Mouse (Mus musculus) ovary, postnatal 36 days (tissue): ENCODE measurements around the gene Jpt2.

Experiments
- DNase-seq: peaks from one replicate; pipeline ENCODE4 v3.0.0; 2022; ENCODE audit warnings: low spot score, mixed read lengths

Gene Jpt2

DNA sequence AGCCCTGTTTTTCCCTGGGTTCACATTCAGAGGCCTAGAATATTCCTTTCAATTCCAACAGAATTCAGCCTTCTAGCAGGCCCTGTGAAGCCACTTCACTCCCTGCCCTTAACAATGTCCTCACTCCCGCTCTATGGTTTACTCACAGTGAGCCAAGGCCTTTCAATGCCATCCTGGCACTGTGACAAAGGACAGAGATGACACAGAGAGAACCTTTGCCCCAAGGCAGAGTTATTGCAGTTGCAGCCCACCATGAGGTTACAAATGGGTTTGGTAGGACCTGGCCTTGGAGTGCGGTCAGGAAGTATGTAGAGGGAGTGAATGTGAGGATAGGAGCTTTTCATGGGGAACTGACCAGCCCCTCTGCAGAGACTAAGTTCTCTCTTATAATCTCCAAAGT, 52.9 kb downstream of the Jpt2 start:
- no peak for DNase-seq

- no peak for DNase-seq
These were observed 56.7 kb downstream of the Jpt2 start for GRCm38 (mm10) chr17:24903767-24904166.

DNA sequence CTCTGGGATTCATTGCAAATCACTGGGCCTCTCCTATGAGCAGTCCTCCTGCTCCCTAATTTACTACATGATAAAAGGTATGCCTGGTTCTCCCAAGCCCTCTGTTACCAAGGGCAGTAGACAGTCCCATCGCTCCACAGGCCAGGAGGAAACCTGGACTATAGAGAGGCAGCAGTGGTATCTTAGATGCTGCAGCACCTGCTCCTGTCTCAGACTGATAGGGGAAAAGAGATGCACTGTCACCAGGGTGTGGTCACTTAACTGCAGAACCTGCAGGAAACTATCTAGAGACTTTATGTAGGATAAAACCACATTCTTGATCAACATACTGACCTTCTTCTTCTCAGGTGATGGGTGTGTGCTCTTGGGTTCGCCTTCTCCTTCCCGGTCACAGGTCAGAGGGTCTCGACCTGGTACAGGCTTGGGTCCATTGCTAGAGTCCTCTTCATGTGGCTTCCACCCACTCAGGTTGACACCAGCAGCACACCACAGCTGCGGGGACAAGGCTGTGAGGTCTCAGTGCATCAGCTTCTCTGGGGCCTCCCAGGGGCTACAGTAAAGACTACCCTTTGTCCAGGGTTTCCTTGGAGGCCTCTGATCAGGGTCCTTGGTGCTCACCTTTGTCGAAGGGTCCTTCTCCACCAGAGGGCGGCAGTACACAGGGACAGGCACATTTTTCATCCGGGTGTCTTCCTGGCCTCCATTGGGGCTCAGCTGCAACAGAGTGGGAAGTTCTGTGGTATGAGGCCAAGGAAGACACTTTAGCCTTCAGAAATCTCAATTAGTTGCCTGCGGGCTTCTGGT, 57.6 kb downstream of the Jpt2 start:
- no peak for DNase-seq

DNA sequence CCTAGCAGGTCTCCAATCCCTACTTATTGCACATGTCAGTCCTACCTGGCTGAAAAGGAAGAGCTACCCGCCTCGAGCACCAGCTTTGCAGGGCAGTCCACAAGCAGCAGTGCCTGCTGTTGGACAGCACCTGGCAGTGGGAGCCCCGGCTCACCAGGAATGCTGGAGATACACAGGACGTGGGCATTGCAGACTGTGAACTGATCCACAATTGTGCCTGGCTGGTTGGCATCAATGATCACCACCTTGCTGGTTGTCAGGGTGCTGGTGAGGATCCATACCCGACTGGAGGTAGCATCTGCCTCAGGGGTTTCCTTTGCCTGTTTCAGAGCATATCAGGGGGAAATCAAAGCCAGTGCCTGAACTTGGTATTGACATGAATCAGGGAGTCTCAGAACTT, 58.4 kb downstream of the Jpt2 start:
- no peak for DNase-seq

DNA sequence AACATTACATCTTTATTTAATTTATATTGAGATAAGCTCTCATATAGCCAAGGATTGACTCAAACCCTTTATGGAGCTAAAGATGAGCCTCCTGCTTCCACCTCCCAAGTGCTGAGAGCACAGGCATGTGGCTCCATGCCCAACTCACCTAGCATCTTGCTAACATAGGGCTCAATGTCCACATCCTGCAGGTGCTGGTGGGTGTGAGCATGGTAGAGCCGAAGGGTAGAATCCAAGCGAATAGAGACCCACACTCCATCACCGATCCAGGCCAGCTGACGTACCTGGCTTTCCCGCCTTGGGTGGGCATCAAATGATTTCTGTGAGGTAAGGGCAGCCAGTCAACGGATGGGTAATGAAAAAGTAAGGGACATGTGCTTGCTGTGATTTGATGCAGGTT, 60.5 kb downstream of the Jpt2 start:
- no peak for DNase-seq

DNA sequence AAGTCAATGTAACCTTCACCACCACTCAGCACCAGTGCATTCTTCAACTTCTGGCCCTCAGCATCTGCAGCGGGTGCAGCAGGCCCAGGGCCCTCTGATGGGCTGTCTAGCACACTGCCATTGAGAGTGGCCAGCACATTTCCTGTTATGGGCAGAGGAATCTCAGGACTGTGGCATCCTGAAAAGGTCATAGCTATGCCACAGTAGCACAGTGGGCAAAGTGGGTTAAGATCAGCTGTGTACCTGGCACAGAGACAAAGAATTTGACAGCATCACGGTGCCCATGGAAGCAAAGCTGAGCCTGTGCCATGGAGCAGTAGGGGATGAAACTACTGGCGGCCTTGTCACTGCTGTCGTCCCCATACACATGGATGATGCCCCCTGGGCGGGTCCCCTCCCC, 61.3 kb downstream of the Jpt2 start:
- no peak for DNase-seq

DNA sequence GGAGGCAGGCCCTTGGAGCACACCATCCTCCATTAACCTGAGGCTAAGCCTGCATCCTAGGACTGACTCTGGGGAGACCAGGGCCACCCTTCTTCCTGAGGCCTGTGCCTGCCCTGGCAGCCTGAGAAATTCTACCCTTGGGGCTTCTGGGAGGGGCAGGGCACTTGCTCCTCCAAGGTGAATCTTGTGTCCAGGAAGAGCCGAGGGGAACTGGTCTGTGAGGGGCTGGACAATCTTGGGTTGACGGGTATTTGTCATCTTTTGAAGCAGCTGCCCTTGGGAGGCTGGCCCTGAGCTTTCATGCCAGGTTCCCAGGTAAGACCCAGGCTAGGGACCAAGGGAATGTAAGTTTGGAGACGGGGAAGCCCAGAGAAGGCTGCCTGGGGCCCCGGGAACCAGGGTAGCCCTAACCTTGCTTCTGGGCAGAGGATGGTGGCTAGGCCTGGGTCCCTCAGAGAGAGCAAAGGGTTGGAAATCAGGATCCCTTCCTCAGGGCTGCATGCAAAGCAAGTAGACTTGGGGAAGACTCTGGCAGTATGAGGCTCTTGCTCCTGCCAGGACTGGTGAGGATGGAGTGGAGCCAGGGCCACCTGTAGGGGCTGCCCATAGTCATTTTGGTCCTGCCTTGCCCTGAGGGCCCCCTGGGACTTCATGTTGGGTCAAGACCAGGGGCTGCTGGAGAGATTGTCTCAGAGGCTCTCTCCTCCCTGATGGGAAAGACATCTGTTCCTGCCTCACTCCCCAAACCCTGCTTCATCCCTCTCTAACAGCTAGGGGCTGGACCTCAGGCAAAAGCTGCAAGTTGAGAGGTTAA, 62.2 kb downstream of the Jpt2 start:
- DNase-seq: no peak

DNA sequence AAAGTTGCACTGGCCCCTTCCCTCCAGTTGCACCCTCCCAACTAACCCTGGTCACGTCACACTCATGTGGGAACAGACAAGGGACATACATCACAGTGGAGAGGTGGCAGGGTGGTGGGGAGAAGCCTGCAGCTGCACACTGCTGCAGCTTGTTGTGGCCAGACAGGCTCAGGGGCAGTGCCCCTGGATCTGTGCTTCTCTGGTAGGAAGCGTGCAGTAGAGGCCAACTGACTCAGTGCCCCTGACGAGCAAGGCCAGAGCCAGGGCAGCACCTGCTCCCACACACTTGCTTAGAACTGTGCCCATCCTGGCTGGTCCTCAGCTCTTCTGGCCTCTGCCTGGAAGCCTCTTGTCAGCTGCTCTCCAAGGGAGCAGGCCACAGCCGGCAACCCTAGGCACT, 62.9 kb downstream of the Jpt2 start:
- DNase-seq: no peak

GRCm38 (mm10) chr17:24896993-24897269, 63.6 kb downstream of the Jpt2 start:
- DNase-seq: no peak

DNA sequence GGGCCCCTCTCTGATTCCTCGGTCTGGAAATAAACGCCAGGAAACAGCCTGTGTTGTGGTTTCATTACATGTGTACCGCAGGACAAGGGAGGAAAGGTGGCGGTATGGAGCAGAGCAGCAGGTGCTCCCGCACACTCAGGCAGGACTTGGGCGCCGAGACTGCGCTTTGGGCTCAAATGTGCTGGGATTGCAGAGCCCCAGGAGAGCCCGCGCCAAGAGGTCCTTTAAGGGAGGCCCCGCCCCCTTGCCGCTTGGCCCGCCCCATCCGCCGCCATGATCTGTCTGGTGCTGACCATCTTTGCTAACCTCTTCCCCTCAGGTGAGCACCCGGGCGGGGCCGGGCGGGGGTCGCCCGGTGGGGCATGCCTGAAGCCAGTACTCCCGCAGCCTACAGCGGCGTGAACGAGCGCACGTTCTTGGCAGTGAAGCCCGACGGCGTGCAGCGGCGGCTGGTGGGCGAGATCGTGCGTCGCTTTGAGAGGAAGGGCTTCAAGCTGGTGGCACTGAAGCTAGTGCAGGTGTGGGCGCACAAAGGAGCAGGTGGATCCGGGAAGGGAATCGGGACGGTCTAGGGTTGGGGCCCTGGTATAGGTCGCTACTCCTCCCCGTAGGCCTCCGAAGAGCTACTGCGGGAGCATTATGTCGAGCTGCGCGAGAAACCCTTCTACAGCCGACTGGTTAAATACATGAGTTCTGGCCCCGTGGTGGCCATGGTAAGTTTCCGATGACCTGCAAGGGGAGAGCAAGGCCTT, 64.1 kb downstream of the Jpt2 start, which contains the start of gene Nme3:
TSS of gene Nme3 (plus strand) at position 260 of the 752 bp plus-strand sequence.
- DNase-seq: peak; percentile 79

DNA sequence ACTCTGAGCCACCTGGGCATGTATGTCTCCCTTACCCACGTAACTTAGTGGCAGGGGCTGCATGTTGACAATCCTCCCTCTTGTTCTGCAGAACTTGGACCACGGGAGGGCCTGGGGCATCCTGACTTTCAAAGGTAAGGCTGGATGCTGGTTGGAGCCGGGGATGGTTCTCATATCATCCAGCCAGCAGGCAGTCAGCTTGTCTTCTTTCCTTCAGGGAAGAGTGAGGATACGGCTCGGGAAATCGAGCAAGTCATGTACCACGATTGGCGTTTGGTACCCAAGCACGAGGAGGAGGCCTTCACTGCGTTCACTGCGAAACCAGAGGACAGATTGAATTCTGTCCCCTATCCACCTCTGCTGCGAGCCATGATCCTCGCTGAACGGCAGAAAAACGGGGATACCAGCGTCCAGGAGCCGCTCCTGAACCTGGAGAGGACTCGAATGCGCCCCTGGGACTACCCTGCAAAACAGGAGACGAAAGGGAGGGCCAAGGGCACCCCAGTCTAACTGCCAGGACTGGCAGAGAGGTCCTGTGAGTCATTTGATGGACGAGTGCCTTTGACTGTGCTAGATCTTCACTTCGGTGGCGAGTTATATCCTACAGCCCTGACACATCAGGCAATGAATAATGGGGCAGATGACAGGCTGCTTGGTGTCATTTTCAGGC, 64.8 kb downstream of the Jpt2 start:
- no peak for DNase-seq

DNA sequence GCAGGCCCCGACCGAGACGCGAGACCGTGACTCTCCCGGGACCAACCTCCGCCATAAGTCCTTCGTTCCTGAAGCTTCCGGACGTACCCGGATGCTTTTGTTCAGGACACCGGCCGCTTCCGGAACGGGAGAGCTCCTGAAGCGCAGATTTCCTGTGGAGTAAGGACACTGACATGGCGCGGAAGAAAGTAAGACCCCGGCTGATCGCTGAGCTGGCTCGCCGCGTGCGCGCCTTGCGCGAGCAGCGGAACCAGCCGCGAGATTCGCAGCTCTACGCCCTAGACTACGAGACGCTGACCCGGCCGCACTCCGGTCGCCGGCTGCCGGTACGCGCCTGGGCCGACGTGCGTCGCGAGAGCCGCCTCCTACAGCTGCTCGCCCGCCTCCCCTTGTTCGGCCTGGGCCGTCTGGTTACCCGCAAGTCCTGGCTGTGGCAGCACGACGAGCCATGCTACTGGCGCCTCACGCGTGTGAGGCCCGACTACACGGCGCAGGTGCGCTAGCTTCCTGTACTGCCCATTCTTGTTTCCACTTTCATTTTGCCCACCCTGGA, 65.4 kb downstream of the Jpt2 start, which contains the start of the genes Eme2 and Mrps34:
TSS of gene Eme2 (minus strand) at position 93 of the 553 bp plus-strand sequence.
TSS of gene Mrps34 (plus strand) at position 122 of the 553 bp plus-strand sequence.
- DNase-seq: peak; percentile 79

DNA sequence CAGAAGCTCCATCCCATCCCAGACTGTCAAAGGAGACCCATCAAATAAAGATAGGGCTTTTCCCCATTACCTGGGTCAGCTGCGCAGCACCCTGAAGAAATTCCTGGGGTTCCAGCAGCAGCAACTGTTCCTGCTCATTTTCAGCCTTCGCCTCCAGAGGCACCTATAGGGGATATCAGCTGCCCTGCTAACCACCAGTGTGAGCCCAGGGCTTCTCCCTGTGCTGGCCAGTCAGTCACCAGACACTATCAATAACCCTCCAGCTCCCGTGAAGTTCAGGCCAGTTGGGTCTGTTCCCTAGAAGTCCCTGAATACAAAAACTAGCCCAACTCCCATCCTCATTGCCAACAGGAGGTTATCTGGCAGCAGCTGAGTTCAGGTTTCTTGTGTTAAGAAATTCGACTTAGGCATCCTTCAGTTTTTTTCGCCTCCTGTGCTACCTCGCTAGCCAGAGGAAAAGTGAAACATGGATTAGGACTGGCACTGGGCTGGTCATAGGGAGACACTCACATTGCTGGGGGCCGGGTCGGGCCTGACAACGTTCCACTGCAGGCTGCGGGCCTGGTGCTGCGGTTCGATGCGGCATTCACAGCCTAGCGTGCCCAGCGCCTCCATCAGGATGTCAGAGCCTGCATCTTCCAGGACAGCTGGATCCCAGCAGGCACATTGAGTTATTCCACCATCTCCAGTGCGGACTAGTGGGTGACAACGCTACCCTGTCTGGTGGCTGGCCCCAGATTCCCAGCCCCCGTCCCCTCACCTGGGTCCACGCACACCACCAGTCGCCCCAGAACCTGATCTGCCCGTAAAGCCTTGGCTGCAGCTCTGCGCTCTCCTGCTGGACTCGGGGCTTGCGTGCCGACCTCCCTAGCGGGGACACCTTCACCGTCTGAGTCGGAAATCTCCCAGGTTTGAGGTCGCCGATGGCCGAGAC, 66.2 kb downstream of the Jpt2 start:
- no peak for DNase-seq

DNA sequence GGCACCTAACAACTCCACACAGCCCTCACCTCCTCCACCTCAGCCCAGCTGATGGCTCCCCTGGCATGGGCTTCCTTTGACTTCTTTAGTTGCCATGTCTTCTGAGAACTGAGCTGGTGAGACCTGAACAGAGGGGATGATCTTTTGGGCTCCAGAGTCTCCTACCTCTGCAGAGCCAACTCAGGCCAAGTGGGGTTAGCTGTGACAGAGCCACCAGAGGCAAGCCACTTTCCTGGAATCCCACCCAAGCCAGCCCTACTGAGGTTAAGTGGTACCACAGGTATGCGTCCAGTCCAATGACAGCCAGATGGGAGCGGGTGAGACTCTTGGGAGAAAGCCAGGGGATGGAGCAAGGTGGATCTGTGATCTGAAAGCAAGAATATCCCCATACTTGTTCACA, 67.2 kb downstream of the Jpt2 start:
- DNase-seq: no peak

- no peak for DNase-seq
These were observed 67.7 kb downstream of the Jpt2 start for GRCm38 (mm10) chr17:24892785-24893184.

- no peak for DNase-seq
These were observed 69.2 kb downstream of the Jpt2 start for GRCm38 (mm10) chr17:24891321-24891720.

GRCm38 (mm10) chr17:24890151-24891092, 70.1 kb downstream of the Jpt2 start:
- no peak for DNase-seq

DNA sequence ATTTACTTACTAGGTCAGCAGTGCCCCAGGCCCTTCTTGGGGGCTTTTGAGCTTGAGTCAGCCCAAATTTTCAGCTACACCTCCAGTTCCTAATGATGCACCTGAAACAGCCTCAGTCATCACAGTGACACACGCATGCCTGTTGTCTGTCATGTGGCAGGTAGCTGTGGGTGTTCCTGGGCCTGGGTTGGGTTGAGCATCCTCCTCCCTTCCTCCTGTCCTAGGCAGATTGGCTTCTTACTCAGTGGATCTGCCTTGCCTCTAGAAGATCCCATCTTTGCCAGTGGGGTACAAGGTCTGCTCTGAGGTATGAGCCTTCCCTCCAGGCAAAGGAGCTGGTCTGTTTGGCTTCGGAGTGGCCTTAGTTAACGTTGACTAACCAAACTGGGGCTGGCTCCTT, 71.6 kb downstream of the Jpt2 start:
- DNase-seq: no peak
